Mouse (Mus musculus) lung, postnatal 14 days (tissue): ENCODE results near the gene Napsa.

Source experiments
- DNase-seq: peaks from one replicate; pipeline ENCODE4 v3.0.0; 2021

The Napsa gene

GRCm38 (mm10) chr7:44538756-44539624 is 33.2 kb upstream of the Napsa start:
- no peak for DNase-seq

GRCm38 (mm10) chr7:44542555-44542954 is 29.6 kb upstream of the Napsa start:
- no peak for DNase-seq

- DNase-seq, result no peak
Observed at GRCm38 (mm10) chr7:44543071-44543470, 29.1 kb upstream of the Napsa start.

GRCm38 (mm10) chr7:44546274-44546673 is 25.9 kb upstream of the Napsa start:
- DNase-seq, result no peak

- DNase-seq, result no peak
Observed at GRCm38 (mm10) chr7:44547041-44547440, 25.1 kb upstream of the Napsa start.

- no peak for DNase-seq
Observed at GRCm38 (mm10) chr7:44547725-44548124, 24.5 kb upstream of the Napsa start.

GRCm38 (mm10) chr7:44548497-44549087 is 23.6 kb upstream of the Napsa start, which contains the start of gene Pold1:
Pold1 (minus strand) TSS chr7:44548849.
- peak; percentile 100 for DNase-seq

GRCm38 (mm10) chr7:44549621-44550408 is 22.4 kb upstream of the Napsa start:
- DNase-seq, result no peak

- DNase-seq, result no peak
Observed at GRCm38 (mm10) chr7:44550409-44550678, 21.8 kb upstream of the Napsa start.

- DNase-seq, result no peak
Observed at GRCm38 (mm10) chr7:44551301-44551700, 20.9 kb upstream of the Napsa start.

GRCm38 (mm10) chr7:44551731-44552130 is 20.4 kb upstream of the Napsa start:
- DNase-seq, result no peak

GRCm38 (mm10) chr7:44552141-44552908 is 19.9 kb upstream of the Napsa start:
- no peak for DNase-seq

GRCm38 (mm10) chr7:44553196-44553764 is 18.9 kb upstream of the Napsa start:
- peak; percentile 85 for DNase-seq

- peak; percentile 98 for DNase-seq
Observed at GRCm38 (mm10) chr7:44553826-44554225, 18.4 kb upstream of the Napsa start, which contains the start of gene Nr1h2. Nr1h2 (minus strand) TSS chr7:44553951.

- no peak for DNase-seq
Observed at GRCm38 (mm10) chr7:44557629-44558028, 14.6 kb upstream of the Napsa start.

GRCm38 (mm10) chr7:44560435-44561400 is 11.5 kb upstream of the Napsa start:
- peak; percentile 88 for DNase-seq

GRCm38 (mm10) chr7:44563284-44563683 is 8.9 kb upstream of the Napsa start:
- DNase-seq, result no peak

- DNase-seq, result no peak
Observed at GRCm38 (mm10) chr7:44564486-44564885, 7.7 kb upstream of the Napsa start.

- DNase-seq, result no peak
Observed at GRCm38 (mm10) chr7:44565414-44565813, 6.8 kb upstream of the Napsa start.

GRCm38 (mm10) chr7:44568803-44569202 is 3.4 kb upstream of the Napsa start:
- DNase-seq, result no peak

- no peak for DNase-seq
Observed at GRCm38 (mm10) chr7:44570989-44571388, 1.2 kb upstream of the Napsa start.
